Mouse (Mus musculus) lung, adult 2 months (tissue): ENCODE measurements at regions not wholly inside any gene's neighbourhood (a gene's known extent, or its start where the extent isn't known, plus 50 kb on each side); places are given as distances from the start of the nearest gene placed in this dataset.

Experiments
- CTCF ChIP-seq: fragments of 200-500 bp; IDR thresholded peaks from 2 replicates; pipeline ENCODE4 v1.5.1; 2011; ENCODE audit warnings: mild to moderate bottlenecking, low read length, control low read depth; ENCODE audit not compliant: insufficient read depth
- POLR2A ChIP-seq: fragments of 200-500 bp; IDR thresholded peaks from 2 replicates; pipeline ENCODE4 v1.6.1; 2011; ENCODE audit warnings: low read depth, mild to moderate bottlenecking, control low read depth, low read length, borderline replicate concordance; ENCODE audit errors: extremely low read depth

- TF ChIP-seq POLR2A = no peak
- no peak for TF ChIP-seq CTCF
Measured at GRCm38 (mm10) chr11:66845238-66845637, 66.5 kb upstream of the Pirt start.
